Mouse (Mus musculus): ENCODE measurements at regions not wholly inside any gene's neighbourhood (a gene's known extent, or its start where the extent isn't known, plus 50 kb on each side); places are given as distances from the start of the nearest gene placed in this dataset.

DNA sequence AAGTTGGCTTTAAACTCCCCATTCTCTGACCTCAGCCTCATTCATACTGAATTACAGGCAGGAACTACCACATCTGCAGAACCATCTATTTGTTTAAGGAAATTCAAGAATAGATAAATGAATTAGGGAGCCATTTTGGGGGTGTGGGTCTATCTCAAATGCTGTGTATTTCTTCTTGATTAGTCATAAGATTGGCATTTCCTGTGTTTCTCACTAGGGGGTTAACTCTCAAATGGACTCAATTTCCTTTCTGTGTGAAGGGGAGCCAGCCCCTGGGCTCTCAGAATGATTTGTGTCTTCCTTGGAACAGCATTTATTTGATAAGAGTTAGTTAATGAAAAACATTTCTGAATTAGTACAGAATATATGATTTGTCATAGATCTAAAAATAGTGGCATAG is 196.8 kb upstream of the Nbea start:
- no peak overlapping the region for H3K27ac ChIP-seq
- intact Hi-C loops (cut with DNase I) = no loop called here
- H3K4me3 ChIP-seq = no peak overlapping the region
- DNase-seq = no peak
- TF ChIP-seq CTCF (IDR thresholded peaks at IDR 0.05) = no peak

DNA sequence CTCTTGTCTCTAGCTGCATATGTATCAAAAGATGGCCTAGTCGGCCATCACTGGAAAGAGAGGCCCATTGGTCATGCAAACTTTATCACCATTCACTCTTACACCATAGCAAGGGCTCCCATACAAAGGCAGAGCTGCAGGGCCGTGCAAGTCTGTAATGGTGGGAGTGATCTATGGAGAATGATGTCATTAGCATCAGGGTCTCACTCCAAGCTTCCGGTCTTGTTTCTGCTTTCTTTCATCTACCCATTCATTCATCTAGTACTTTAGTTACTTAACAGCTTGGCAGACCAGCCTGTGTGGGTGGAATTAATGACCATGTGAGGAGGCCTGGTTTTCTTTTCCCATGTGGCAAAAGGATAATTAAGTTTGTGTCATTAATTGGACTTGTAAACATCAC is 196.0 kb upstream of the Nbea start:
- intact Hi-C loops (cut with DNase I) = no loop called here
- DNase-seq = no peak
- H3K27ac ChIP-seq = no peak overlapping the region
- no peak overlapping the region for H3K4me3 ChIP-seq
- no peak for TF ChIP-seq CTCF (IDR thresholded peaks at IDR 0.05)

DNA sequence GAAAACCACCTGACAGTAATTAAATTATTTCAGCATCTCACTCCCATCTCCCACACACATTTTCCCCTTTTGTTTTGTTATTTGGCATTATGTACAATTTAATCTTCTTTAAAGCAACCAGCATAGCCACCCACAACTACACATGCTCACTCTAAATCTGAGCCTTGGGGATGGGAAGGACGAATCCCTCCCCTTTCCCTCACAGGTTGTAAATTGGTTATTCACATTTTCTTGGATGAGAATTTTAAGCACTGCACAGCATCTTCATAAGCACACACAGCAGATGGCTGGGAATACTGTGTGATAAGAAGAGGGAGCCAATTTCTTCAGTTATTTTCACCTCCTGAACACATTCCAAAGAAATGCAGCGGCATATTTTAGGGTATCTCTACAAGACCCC is 179.0 kb upstream of the Nbea start:
- H3K27ac ChIP-seq = no peak overlapping the region
- intact Hi-C loops (cut with DNase I) = no loop called here
- no peak overlapping the region for H3K4me3 ChIP-seq
- TF ChIP-seq CTCF (IDR thresholded peaks at IDR 0.05) = no peak
- DNase-seq = no peak

GRCm38 (mm10) chr3:56357035-56357701 is 173.7 kb upstream of the Nbea start:
- TF ChIP-seq CTCF (IDR thresholded peaks at IDR 0.05) = no peak
- DNase-seq = no peak
- intact Hi-C loops (cut with DNase I) = no loop called here
- H3K4me3 ChIP-seq = no peak overlapping the region
- no peak overlapping the region for H3K27ac ChIP-seq

DNA sequence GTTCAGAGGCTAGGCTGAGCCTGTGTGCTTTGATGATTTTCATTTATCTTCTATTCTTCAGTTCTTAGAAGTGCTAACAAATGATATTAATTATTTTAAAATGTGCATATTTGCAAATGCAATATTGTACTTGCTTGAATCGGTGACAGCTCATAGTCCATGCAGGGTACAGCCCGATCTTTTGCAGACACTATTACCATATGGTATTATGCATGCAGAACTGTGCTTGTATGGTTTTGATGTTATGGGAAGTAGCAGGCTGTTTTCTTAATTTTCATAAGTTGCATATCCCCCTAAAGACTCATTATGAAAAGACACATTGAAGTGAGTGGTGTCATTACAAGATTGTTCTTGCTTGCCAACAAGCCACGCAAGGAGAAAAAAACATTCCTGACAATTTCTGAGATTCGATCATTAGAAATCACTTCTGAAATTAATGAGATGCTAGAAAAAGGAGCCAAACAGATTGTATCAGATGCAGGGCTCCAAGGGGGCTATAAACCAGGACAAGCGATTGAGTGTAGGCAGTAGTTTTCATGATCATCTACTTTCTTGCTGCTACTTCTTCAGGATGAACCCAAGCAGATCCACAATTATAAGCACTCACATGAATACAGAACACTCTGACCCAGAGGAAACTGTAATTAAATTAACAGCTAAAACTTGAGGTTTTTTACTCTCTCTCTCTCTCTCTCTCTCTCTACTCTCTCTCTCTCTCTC is 172.8 kb upstream of the Nbea start:
- DNase-seq = no peak
- intact Hi-C loops (cut with DNase I) = no loop called here
- no peak overlapping the region for H3K27ac ChIP-seq
- TF ChIP-seq CTCF (IDR thresholded peaks at IDR 0.05) = no peak
- no peak overlapping the region for H3K4me3 ChIP-seq
